10 mouse cellular contexts compared by ENCODE assay signal in the genomic region with DNA sequence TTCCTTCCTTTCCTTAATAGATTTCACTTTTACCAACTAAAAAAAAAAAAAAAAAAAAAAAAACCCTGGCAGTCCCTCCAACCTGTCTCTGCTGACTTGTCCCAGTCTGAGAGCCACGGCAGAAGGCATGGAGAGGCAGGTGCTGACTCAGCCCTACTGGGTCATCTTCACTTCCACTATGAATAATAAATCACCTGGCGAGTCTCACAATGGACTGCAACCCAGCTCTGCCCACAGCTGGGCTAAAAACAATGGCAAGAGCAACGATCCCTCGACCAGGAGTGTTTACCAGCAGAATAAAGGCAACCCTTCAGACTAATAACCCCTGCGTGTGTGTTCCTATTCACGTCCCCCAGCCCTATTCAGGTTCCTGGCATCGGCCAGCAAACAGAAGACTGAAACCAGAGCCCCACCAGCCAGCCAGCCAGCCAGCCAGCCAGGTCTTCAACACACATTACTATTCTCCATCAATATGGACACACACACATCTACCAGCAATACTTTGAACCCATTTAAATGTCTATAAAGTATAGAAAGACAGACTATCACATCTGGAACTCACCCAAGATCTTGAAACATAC. TPM values are rescaled to one million over a fixed set of nuclear protein-coding genes. Genes with fewer than 3 reads are reported as not detected.
A peak's percentile ranks its signal among the peaks of the same experiment; 100 is the strongest.
DNase-seq lines count a peak whose midpoint lies in the region; ATAC-seq and TF ChIP-seq lines count a peak whose summit lies in the region.
"Had no signal": no experiment of that assay in that cellular context is flagged by ENCODE, and none has a peak within 500 bp of the region (broad histone marks: within the 10 kb centered on the region; RNA-seq: fewer than 3 reads in every experiment).

No protein-coding gene starts in this region.

- H3K27me3 ChIP-seq in heart, postnatal 0 days (ENCODE audit: control insufficient read depth, insufficient read depth, low read length) = no peaks in the 10 kb centered on the region
- H3K27me3 ChIP-seq in limb, embryonic 12.5 days = no peaks in the 10 kb centered on the region
- H3K27me3 ChIP-seq: lung, embryonic 15.5 days had no signal

- 37% methylated on average over 7 of the region's 7 CpGs for WGBS in heart, postnatal 0 days
- WGBS in limb, embryonic 12.5 days = 39% methylated on average over 7 of the region's 7 CpGs

- TF ChIP-seq CTCF in heart, postnatal 0 days (IDR thresholded peaks at IDR 0.05; ENCODE audit: low read depth) = no peak

- no peak for ATAC-seq in heart, postnatal 0 days (ENCODE audit: insufficient read depth, low read depth)
- ATAC-seq in limb, embryonic 12.5 days (ENCODE audit: insufficient number of reproducible peaks, insufficient read depth, low FRiP score, low TSS enrichment, low read depth) = no peak
- no peak for ATAC-seq in megakaryocyte, adult 5-6 weeks (ENCODE audit: poor library complexity, severe bottlenecking)

- no peak overlapping the region for H3K9ac ChIP-seq in heart, postnatal 0 days (replicated peaks; ENCODE audit: low read depth, low read length)
- H3K9ac ChIP-seq in limb, embryonic 12.5 days (replicated peaks) = no peak overlapping the region
- H3K9ac ChIP-seq: lung, embryonic 15.5 days had no signal

- H3K4me3 ChIP-seq in heart, postnatal 0 days (ENCODE audit: low read depth, low read length) = no peak overlapping the region
- no peak overlapping the region for H3K4me3 ChIP-seq in limb, embryonic 12.5 days (replicated peaks)
- H3K4me3 ChIP-seq: lung, embryonic 15.5 days had no signal

- no peak overlapping the region for H3K4me2 ChIP-seq in heart, postnatal 0 days (ENCODE audit: low read depth, low read length)
- H3K4me2 ChIP-seq in limb, embryonic 12.5 days = no peak overlapping the region
- H3K4me2 ChIP-seq: lung, embryonic 15.5 days had no signal

- no peak for TF ChIP-seq EP300 in heart, postnatal 0 days (IDR thresholded peaks at IDR 0.05; ENCODE audit: low read depth)

- 0 out of 2 replicates have a peak overlapping the region, but pooled peaks have one; percentile 13 for H3K27ac ChIP-seq in heart, postnatal 0 days (ENCODE audit: low read depth)
- 0 out of 2 replicates have a peak overlapping the region, but pooled peaks have one; percentile 23 for H3K27ac ChIP-seq in limb, embryonic 12.5 days
- H3K27ac ChIP-seq: lung, embryonic 15.5 days had no signal

- H3K9me3 ChIP-seq in heart, postnatal 0 days (replicated peaks; ENCODE audit: control insufficient read depth, low read length) = no peaks in the 10 kb centered on the region
- H3K9me3 ChIP-seq in limb, embryonic 12.5 days = no peaks in the 10 kb centered on the region
- H3K9me3 ChIP-seq: lung, embryonic 15.5 days had no signal

- H3K36me3 ChIP-seq in heart, postnatal 0 days (replicated peaks; ENCODE audit: control insufficient read depth, insufficient read depth, low read length) = no peaks in the 10 kb centered on the region
- H3K36me3 ChIP-seq in limb, embryonic 12.5 days = no peaks in the 10 kb centered on the region
- H3K36me3 ChIP-seq: lung, embryonic 15.5 days had no signal

- peaks cover 76% of the 10 kb centered on the region for H3K4me1 ChIP-seq in heart, postnatal 0 days (ENCODE audit: control insufficient read depth, insufficient read depth)
- H3K4me1 ChIP-seq in limb, embryonic 12.5 days (replicated peaks) = peaks cover 66% of the 10 kb centered on the region

- DNase-seq in adrenal gland, adult 2 months = peak; percentile 71
- no peak for DNase-seq in adrenal gland, adult 8-10 months
- no peak for DNase-seq in heart, postnatal 0 days (ENCODE audit: low spot score)
- no peak for DNase-seq in heart, adult 18-20 months
- DNase-seq in brain, adult 2 months (ENCODE audit: low read depth, low spot score) = peak; percentile 71
- no peak for DNase-seq in right cerebral cortex, postnatal 14 days
- DNase-seq: embryo, embryonic 11 days had no signal

RNA-seq across cellular contexts. Expression of a gene that starts 37.0 kb away (rescaled TPM):
- 10 to 100 TPM; 34.1 to 40.5 TPM for total RNA-seq in adrenal gland, adult 2 months (2021)
- polyA plus RNA-seq in adrenal gland, adult 2 months (2012; rRNA removed) = 6.9 and 8.6 TPM in 2 replicates
- 10 to 100 TPM; 32.9 to 91.3 (median 59.6) TPM for total RNA-seq in adrenal gland, adult 8-10 months (2022)
- total RNA-seq in heart, postnatal 0 days (2014; rRNA removed; ENCODE audit: low replicate concordance) = 13.5 and 20.9 TPM in 2 replicates
- polyA plus RNA-seq in heart, postnatal 0 days (2015; fragmentation: Nextera tagmentation; extraction: Ambion mirVana) = 5.0 and 5.9 TPM in 2 replicates
- 10 to 100 TPM; 13.5 to 14.0 TPM for total RNA-seq in heart, adult 18-20 months (2021)
- polyA plus RNA-seq in limb, embryonic 12.5 days (2016; fragmentation: Nextera tagmentation; extraction: Ambion mirVana) = 5.8 and 6.1 TPM in 2 replicates
- total RNA-seq in megakaryocyte, adult 5-6 weeks (2015) = 9.6 and 13.2 TPM in 2 replicates
- 3.0 and 3.1 TPM in 2 replicates for total RNA-seq in megakaryocyte, adult 5-6 weeks (2017)

RNA-seq across cellular contexts. Expression of a gene that starts 37.1 kb away (rescaled TPM):
- 10 to 100 TPM; 14.5 to 16.7 TPM for total RNA-seq in adrenal gland, adult 2 months (2021)
- 7.5 and 11.3 TPM in 2 replicates for polyA plus RNA-seq in adrenal gland, adult 2 months (2012; rRNA removed)
- 10 to 100 TPM; 11.2 to 25.6 (median 20.1) TPM for total RNA-seq in adrenal gland, adult 8-10 months (2022)
- total RNA-seq in heart, postnatal 0 days (2014; rRNA removed; ENCODE audit: low replicate concordance) = 0.92 and 1.2 TPM in 2 replicates
- polyA plus RNA-seq in heart, postnatal 0 days (2015; fragmentation: Nextera tagmentation; extraction: Ambion mirVana) = 4.3 and 6.4 TPM in 2 replicates
- total RNA-seq in heart, adult 18-20 months (2021) = 1 to 10 TPM; 3.4 to 4.2 TPM
- polyA plus RNA-seq in limb, embryonic 12.5 days (2016; fragmentation: Nextera tagmentation; extraction: Ambion mirVana) = 10.4 and 12.9 TPM in 2 replicates
- total RNA-seq in megakaryocyte, adult 5-6 weeks (2015) = 1.0 and 1.2 TPM in 2 replicates
- total RNA-seq in megakaryocyte, adult 5-6 weeks (2017) = 0.70 TPM in 1 of 2 replicates, not detected in the other

Comparison
In these comparisons a context has a peak if more than half of its experiments do, and no peak if none do; other contexts are left out.
1. DNase-seq: peak in adrenal gland, adult 2 months (single experiment) and brain, adult 2 months (single experiment); none in adrenal gland, adult 8-10 months (single experiment), heart, postnatal 0 days (single experiment), heart, adult 18-20 months (0 of 2) and right cerebral cortex, postnatal 14 days (single experiment).